Mouse (Mus musculus) frontal cortex, postnatal 14 days (tissue): ENCODE results near the gene Maff.

Experiments
- DNase-seq, 2 experiments: peaks; one replicate each; pipeline ENCODE4 v3.0.0; 2022; ENCODE audit warnings: low spot score in 2 of 2

Gene Maff

DNA sequence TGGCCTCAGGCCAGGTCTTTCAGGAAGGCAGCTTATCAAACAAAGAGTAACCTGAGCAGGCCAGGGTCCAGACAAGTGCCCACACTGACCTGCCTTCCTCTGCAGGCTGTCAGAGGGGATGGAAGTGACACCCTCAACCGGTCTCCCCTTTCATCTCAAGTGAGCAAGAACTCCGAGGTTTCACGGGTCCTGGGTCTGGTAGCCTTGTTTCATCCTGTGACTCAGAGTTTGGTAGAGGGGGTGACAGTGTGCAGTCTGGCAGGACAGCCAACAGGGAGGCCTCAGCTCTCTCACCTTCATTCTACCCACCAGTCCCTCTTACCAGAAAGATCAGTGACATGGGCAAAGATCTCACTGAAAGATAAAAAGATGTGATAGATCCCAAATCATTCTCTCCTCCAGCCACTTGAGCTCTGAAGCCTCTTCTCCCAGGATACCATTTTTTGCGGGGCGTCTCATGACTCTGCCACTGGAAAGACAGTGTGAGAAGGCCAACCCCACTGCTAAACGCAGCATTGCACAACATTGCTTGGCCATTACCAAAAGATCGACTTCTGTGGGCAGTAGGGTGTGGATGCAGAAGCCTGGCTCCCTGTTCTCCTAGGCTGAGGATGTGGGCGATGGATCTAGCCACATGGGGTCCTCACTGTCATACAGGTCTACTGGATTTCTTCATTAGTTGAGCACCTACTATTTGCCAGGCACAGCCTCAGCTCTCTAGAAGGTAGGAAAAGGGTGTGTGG lies at the start of gene Maff:
Maff (plus strand) TSS at position 571 of the 743 bp plus-strand sequence.
- no peak for DNase-seq

GRCm38 (mm10) chr15:79298553-79298952 lies 47.9 kb upstream of the Maff start:
- no peak for DNase-seq

DNA sequence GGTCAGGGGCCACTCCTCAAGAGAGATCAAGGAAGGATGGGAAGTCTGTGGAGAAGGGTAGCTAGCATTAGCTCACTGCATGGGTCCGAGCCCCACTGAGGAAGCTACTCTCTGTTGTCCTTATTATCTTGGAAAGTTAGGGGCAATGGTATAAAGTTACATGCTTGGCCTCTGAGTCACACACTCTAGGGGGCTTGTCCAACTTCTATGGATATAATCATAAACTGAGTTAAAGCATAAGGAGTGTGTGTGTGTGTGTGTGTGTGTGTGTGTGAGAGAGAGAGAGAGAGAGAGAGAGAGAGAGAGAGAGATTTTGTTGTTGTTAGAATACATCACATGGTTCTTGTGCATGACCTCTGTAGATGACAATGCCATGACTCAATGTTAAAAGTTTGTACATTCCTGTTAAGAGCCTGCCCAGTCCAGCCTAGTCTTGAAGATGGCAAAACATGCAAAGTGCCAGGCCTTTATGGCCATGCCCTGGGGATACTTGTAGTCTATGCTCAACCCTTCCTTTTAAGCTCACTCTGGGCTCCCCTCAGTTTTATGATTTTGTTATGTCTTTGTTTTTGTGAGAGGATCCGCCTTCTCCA lies 46.8 kb upstream of the Maff start:
- no peak for DNase-seq

GRCm38 (mm10) chr15:79303725-79304124 lies 42.7 kb upstream of the Maff start:
- DNase-seq, result no peak

DNA sequence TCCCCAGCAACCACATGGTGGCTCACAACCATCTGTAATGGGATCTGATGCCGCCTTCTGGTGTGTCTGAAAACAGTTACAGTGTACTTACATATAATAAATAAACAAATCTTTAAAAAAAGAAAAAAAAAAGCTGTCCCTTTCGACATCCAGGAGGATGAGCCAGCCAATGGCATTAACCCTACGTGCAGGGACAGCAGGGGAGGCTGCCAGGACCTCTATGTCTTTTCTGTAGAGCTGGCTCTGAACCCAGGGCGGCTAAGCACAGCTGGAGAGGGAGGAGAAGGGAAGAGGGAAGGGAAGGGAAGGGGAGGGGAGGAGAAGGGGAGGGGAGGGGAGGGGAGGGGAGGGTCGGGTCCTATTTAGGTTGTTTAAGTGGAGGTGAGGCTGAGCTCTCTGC lies 41.6 kb upstream of the Maff start:
- DNase-seq, result no peak

GRCm38 (mm10) chr15:79306043-79306637 lies 40.3 kb upstream of the Maff start:
- DNase-seq, result no peak

- no peak for DNase-seq
Measured at GRCm38 (mm10) chr15:79307861-79308260, 38.6 kb upstream of the Maff start.

GRCm38 (mm10) chr15:79313848-79314369 lies 32.5 kb upstream of the Maff start:
- DNase-seq, result no peak

DNA sequence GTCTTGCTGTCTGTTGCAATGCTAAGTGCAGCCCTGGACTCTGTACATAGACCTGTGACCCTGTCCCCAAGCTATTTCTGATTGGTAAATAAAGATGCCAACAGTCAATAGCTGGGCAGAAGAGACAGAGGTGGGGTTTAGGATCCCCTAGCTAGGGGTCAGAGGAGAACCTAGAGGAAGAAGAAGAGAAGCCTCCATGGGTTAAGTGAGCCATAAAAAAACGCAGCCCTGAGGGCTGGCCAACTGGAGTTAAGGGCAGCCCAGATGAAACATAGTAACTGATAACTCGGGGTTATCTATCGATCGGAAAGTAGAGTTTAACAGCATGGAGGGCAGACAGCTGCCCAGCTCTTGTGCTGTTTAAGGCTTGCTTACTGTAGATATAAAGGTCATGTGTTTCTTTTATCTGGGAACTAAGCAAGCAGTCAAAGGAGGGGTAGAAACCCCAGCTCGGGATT lies 24.7 kb upstream of the Maff start:
- no peak for DNase-seq

DNA sequence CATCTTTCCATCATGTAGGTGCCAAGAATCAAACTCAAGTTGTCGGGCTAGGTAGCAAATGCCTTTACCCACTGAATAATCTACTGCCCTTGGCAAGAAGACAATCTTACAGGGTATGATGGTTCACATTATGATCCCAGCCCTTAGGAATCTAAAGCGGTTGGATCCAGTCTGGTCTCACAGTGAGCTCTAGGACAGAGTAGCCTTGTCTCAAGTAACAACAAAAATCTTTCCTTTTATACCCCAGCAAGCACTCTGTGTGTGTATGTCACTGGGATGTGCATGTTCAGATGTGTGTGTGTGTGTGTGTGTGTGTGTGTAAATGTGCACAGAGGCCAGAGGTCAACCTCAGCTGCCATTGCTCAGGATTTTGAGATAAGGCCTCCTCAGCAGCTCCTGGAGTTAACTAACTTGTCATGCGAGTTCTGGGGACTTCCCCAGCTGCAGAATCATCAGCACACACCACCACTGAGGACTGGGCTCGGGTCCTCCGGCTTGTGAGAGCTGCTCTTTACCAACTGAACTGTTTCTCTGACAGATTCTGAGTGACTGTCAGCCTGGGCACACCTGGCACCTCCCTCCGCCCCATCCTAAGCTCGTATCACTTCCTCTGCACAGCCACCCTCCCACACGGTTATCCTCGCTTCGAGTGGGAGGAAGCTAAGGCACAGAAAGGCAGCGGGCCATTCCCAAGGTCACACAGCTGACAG lies 24.0 kb upstream of the Maff start:
- DNase-seq, result no peak

GRCm38 (mm10) chr15:79322991-79323790 lies 23.2 kb upstream of the Maff start:
- no peak for DNase-seq

- DNase-seq, result no peak
Measured at GRCm38 (mm10) chr15:79323791-79324155, 22.6 kb upstream of the Maff start.

- no peak for DNase-seq
Measured at GRCm38 (mm10) chr15:79324373-79324772, 22.0 kb upstream of the Maff start.

DNA sequence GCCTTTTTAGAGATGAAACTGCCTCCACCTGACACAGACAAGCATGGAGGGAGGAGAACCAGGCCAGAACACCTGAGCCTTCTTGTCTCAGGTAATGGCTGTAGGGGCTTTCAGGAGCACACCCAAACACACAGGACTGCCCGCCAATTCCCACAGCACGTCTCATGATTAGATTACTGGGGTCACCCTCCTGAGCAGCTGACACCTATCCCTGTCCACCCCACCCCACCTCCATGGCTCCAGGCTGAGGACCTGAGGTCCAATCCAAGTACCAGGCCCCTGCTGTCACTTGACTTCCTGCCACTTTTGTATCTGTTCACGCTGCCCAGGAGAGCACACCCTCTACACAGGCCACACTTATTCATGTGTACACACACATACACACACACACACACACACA lies 20.7 kb upstream of the Maff start:
- DNase-seq, result no peak

DNA sequence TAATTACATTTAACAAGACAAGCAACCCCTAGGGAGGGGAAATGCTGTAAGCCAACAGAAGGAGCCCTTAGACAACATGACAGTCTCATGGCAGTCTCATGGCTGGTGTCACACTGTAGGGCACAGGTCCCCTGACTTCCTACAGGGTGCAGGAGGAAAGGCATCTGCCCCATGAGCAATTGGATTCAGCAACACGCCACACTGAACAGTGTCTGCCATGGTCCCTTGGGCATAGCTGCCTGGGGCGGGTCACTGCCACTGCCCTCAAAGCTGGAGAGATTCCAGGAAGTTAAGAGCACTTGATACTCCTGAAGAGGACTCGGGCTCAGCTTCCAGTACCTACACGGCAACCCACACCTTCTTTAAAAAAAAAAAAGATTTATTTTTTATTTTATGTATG lies 20.2 kb upstream of the Maff start:
- DNase-seq, result no peak

- DNase-seq, result no peak
Measured at GRCm38 (mm10) chr15:79326971-79327961, 19.2 kb upstream of the Maff start.

- peak; percentile 97 to 98 for DNase-seq
Measured at GRCm38 (mm10) chr15:79328058-79328938, 18.1 kb upstream of the Maff start, which contains the start of gene Pla2g6. Pla2g6 (minus strand) TSS chr15:79328390.

DNA sequence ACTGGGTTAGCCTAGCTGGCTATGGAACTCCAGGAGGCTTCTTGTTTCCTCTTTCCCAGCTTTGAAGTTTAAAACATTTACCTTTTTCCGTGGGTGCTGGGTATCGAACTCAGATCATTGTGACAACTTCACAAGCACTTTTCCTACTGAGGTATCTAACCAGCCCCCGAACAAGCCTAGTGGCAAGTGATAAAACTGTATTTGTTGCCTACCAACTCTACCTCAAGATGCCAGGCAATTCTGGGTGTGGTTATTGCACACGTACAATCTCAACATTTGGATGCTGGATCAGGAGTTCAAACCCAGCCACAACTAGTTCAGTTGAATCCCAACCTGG lies 17.5 kb upstream of the Maff start:
- no peak for DNase-seq

GRCm38 (mm10) chr15:79329346-79329978 lies 17.0 kb upstream of the Maff start:
- DNase-seq, result no peak
